Mouse (Mus musculus): Measurements from ENCODE around the gene D13Ertd608e. TPM values are rescaled to one million over a fixed set of nuclear protein-coding genes. Genes with fewer than 3 reads are reported as not detected.
"Not testable (repeated sequence)": the region's sequence is repeated elsewhere in the genome, so short reads cannot be mapped to it uniquely, and the experiment has no call there.

The D13Ertd608e gene
- total and polyA plus RNA-seq, 3 experiments, result not detected

DNA sequence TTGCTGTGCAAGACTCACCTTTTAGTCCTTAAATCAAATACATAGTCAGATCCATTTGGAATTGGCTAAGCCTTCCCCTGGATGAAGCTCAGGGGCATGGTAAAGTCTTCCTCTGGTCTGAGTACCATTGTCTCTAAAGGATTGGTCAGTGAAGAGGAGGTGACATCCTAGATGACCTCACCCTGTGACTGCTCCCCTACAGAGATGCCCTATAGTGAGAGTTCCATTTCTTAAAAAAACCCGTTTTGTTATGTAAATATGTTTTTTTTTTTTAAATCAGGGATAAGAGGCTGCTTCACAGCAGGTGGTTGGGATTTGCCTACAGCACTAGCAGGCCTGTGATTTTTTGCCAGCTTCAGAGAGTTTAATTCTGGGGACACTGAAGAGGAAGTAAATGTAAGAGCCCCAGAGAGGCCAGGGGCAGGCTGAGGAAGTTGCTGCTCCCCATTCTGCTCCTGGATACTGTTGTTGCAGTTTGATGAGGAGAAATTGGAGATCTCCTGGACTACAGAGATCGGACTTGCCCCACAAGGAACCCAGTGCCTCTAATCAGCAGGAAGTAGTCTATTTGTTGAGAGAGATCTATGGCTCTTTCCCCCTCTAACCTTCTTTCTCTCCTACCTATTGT, 18.1 kb upstream of the D13Ertd608e start:
- H3K27ac ChIP-seq (ENCODE audit: insufficient read depth, low read depth), result no peak overlapping the region
- no peaks in the 10 kb centered on the region for H3K9me3 ChIP-seq (replicated peaks; ENCODE audit: low read length)
- H3K4me2 ChIP-seq (ENCODE audit: insufficient read depth, low read depth, poor library complexity, severe bottlenecking), result no peak overlapping the region
- no peak overlapping the region for H3K4me3 ChIP-seq (replicated peaks in 1 of 3; ENCODE audit: low read depth in 2 of 3, low read length in 2 of 3, poor library complexity in 1 of 3)
- in situ Hi-C loops (cut with MboI; ENCODE audit: low pct_ligation_motif_present, low pct_unique_long_range_greater_than_20kb, low sequenced_read_pairs), result no loop called here
- peaks cover 0 to 8% of the 10 kb centered on the region in 2 experiments; a peak in 1 of 4 replicates for H3K4me1 ChIP-seq (ENCODE audit: control insufficient read depth in 1 of 2, insufficient read depth in 2 of 2)
- H3K27me3 ChIP-seq (replicated peaks), result no peaks in the 10 kb centered on the region
- no peak overlapping the region for H3K9ac ChIP-seq (ENCODE audit: insufficient read depth, low read depth)
- no peak for DNase-seq (ENCODE audit: extremely low read depth)
- no peak for TF ChIP-seq ZC3H11A (IDR thresholded peaks at IDR 0.05; ENCODE audit: low read depth, low read length)
- TF ChIP-seq BHLHE40 (IDR thresholded peaks at IDR 0.05; ENCODE audit: low read depth, low read length), result no peak
- no peak for TF ChIP-seq MAX (IDR thresholded peaks at IDR 0.05; ENCODE audit: low read length)
- no peak for TF ChIP-seq MAZ (IDR thresholded peaks at IDR 0.05; ENCODE audit: low read depth, low read length)
- TF ChIP-seq POLR2AphosphoS2 (IDR thresholded peaks at IDR 0.05; ENCODE audit: low read depth, low read length), result no peak
- TF ChIP-seq CHD1 (IDR thresholded peaks at IDR 0.05; ENCODE audit: low read depth, low read length), result no peak
- TF ChIP-seq NRF1 (IDR thresholded peaks at IDR 0.05; ENCODE audit: low read depth, low read length), result no peak
- no peak for TF ChIP-seq TBP (conservative IDR thresholded peaks at IDR 0.05; ENCODE audit: low read depth, low read length)
- no peak for TF ChIP-seq HCFC1 (IDR thresholded peaks at IDR 0.05; ENCODE audit: low read depth, low read length)
- no peak for TF ChIP-seq SIN3A (IDR thresholded peaks at IDR 0.05; ENCODE audit: low read length)
- no peak for TF ChIP-seq NELFE (IDR thresholded peaks at IDR 0.05; ENCODE audit: low read depth, low read length)
- TF ChIP-seq CTCF (conservative IDR thresholded peaks at IDR 0.05 in 1 of 2, IDR thresholded peaks at IDR 0.05 in 1 of 2; ENCODE audit: low read depth in 2 of 2, low read length in 2 of 2), result no peak
- no peak for TF ChIP-seq ZMIZ1 (IDR thresholded peaks at IDR 0.05; ENCODE audit: low read depth, low read length)
- TF ChIP-seq TCF12 (IDR thresholded peaks at IDR 0.05; ENCODE audit: low read depth, low read length), result no peak
- no peak for TF ChIP-seq GABPA (IDR thresholded peaks at IDR 0.05; ENCODE audit: insufficient replicate concordance, low read depth, low read length)
- TF ChIP-seq KAT2A (IDR thresholded peaks at IDR 0.05; ENCODE audit: insufficient replicate concordance, low read length), result no peak
- no peak for TF ChIP-seq RCOR1 (conservative IDR thresholded peaks at IDR 0.05; ENCODE audit: low read depth, low read length)
- TF ChIP-seq ZNF384 (IDR thresholded peaks at IDR 0.05; ENCODE audit: low read depth, low read length), result no peak
- TF ChIP-seq E2F4 (IDR thresholded peaks at IDR 0.05; ENCODE audit: insufficient replicate concordance, low read depth, low read length), result no peak
- no peak for TF ChIP-seq CHD2 (IDR thresholded peaks at IDR 0.05; ENCODE audit: low read length)
- dilution Hi-C loops (cut with MboI; ENCODE audit: extremely low pct_ligation_motif_present, extremely low pct_unique_long_range_greater_than_20kb, low sequenced_read_pairs), result no loop called here
- no peaks in the 10 kb centered on the region for H3K79me2 ChIP-seq (replicated peaks; ENCODE audit: control insufficient read depth, extremely low read depth, insufficient read depth, poor library complexity, severe bottlenecking)
- H3K36me3 ChIP-seq (replicated peaks in 1 of 2; ENCODE audit: control insufficient read depth in 1 of 2, insufficient read depth in 1 of 2, low read length in 1 of 2), result no peaks in the 10 kb centered on the region

DNA sequence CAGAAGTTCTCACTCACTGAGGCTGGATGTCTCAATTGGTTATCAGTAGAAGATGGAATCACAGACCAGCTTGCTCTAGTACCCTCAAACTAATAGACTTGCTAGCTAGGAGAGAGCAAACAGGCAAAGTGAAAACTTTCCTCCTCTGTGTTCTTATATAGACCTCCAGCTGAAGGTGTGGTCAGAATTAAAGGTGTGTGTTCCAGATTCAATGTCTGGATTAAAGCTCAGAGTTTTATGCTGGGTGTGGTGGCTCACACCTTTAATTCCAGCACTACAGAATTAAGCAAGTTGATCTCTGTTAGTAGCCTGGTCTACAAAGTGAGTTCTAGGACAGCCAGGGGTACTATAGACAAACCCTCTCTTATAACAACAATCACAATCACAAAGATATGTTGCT, 5.7 kb upstream of the D13Ertd608e start, which contains the start of gene AF067063:
Gene AF067063, minus strand, starts transcription at position 101 of the 400 bp plus-strand sequence.
- H3K4me2 ChIP-seq (ENCODE audit: insufficient read depth, low read depth, poor library complexity, severe bottlenecking); dilution Hi-C loops (cut with MboI; ENCODE audit: extremely low pct_ligation_motif_present, extremely low pct_unique_long_range_greater_than_20kb, low sequenced_read_pairs); H3K79me2 ChIP-seq (replicated peaks; ENCODE audit: control insufficient read depth, extremely low read depth, insufficient read depth, poor library complexity, severe bottlenecking); H3K27ac ChIP-seq (ENCODE audit: insufficient read depth, low read depth); H3K36me3 ChIP-seq (replicated peaks in 1 of 2; ENCODE audit: control insufficient read depth in 1 of 2, insufficient read depth in 1 of 2, low read length in 1 of 2); H3K4me1 ChIP-seq (ENCODE audit: control insufficient read depth in 1 of 2, insufficient read depth in 2 of 2); H3K4me3 ChIP-seq (replicated peaks in 1 of 3; ENCODE audit: low read depth in 2 of 3, low read length in 2 of 3, poor library complexity in 1 of 3); H3K9me3 ChIP-seq (replicated peaks; ENCODE audit: low read length); H3K9ac ChIP-seq (ENCODE audit: insufficient read depth, low read depth); DNase-seq (ENCODE audit: extremely low read depth); H3K27me3 ChIP-seq (replicated peaks): not testable (repeated sequence)
- in situ Hi-C loops (cut with MboI; ENCODE audit: low pct_ligation_motif_present, low pct_unique_long_range_greater_than_20kb, low sequenced_read_pairs), result loop anchor here (25.0 kb wide), 1 partner anchor 93 kb away; no protein-coding TSS in a partner anchor

All from CH12.LX (cell line).